Mouse (Mus musculus) C2C12 (cell line): ENCODE results near the gene Wfdc5. TPM values are rescaled to one million over a fixed set of nuclear protein-coding genes. Genes with fewer than 3 reads are reported as not detected.

Experiments used
- H3K27me3 ChIP-seq: one replicate; pipeline ENCODE4 v1.6.1; 2011; ENCODE audit not compliant: control insufficient read depth, insufficient read depth, insufficient read length
- H3K36me3 ChIP-seq: one replicate; pipeline ENCODE4 v1.6.1; 2011; ENCODE audit not compliant: control insufficient read depth, insufficient read depth
- H3K4me3 ChIP-seq: one replicate; pipeline ENCODE4 v1.5.1; 2011; ENCODE audit warnings: mild to moderate bottlenecking, control low read depth; ENCODE audit not compliant: poor library complexity, insufficient read depth, severe bottlenecking
- H3K79me2 ChIP-seq: one replicate; pipeline ENCODE4 v1.6.1; 2011; ENCODE audit not compliant: control insufficient read depth, insufficient read depth
- H3K79me3 ChIP-seq: one replicate; pipeline ENCODE4 v1.6.1; 2011; ENCODE audit warnings: low read depth, control low read depth
- H3ac ChIP-seq: one replicate; pipeline ENCODE3; 2011; ENCODE audit warnings: low read depth; ENCODE audit not compliant: control insufficient read depth, insufficient read length
- CEBPB ChIP-seq: IDR thresholded peaks from one replicate; pipeline ENCODE4 v1.6.1; 2011; ENCODE audit warnings: low read depth, mild to moderate bottlenecking, control low read depth, moderate library complexity
- CTCF ChIP-seq: IDR thresholded peaks from one replicate; pipeline ENCODE4 v1.5.1; 2011; ENCODE audit not compliant: control insufficient read depth, insufficient read depth, insufficient read length
- FOSL1 ChIP-seq: IDR thresholded peaks from one replicate; pipeline ENCODE4 v1.8.0; 2011; ENCODE audit warnings: mild to moderate bottlenecking, low read length; ENCODE audit not compliant: poor library complexity, insufficient read depth, severe bottlenecking
- MAX ChIP-seq: IDR thresholded peaks from one replicate; pipeline ENCODE4 v1.6.1; 2011; ENCODE audit warnings: mild to moderate bottlenecking, control low read depth
- MYOD1 ChIP-seq: IDR thresholded peaks from one replicate; pipeline ENCODE4 v1.6.1; 2011; ENCODE audit warnings: low read depth; ENCODE audit not compliant: control insufficient read depth, insufficient read length
- MYOG ChIP-seq: IDR thresholded peaks from one replicate; pipeline ENCODE4 v1.6.1; 2011; ENCODE audit not compliant: control insufficient read depth, insufficient read length; ENCODE audit errors: extremely low read depth
- USF1 ChIP-seq: IDR thresholded peaks from one replicate; pipeline ENCODE4 v1.6.1; 2011; ENCODE audit warnings: low read depth, mild to moderate bottlenecking, control low read depth, moderate library complexity
- polyA plus RNA-seq: library from polyadenylated mRNA; unstranded; fragments of >200 nt; fragmentation: generic; extraction: Trizol; gene quantifications from one replicate; pipeline ENCODE4 v1.2.1, GENCODE M21; 2012; ENCODE audit warnings: missing spikeins

Gene Wfdc5
- polyA plus RNA-seq, 1 experiment, result not detected

DNA sequence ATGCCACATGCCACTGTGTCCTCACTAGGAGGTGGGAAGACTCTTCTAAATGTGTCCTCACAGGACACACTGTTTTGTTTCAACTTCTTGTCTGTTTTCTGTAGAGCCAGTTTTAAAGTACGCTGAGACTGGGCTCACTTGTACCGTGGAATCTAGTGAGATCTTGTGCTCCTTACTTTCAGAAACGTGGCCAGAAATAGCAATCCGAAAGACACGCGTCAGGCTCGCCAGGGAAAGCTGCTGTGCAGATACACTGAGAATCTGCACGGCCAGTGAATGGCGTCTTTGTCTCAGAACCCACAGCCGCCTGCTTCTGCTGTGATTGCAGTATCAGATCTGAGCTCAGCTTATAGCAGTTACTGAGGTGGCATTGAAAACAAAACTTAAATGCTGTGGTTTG, 40.5 kb downstream of the Wfdc5 start:
- H3K4me3 ChIP-seq, result no peak overlapping the region
- no peaks in the 10 kb centered on the region for H3K79me3 ChIP-seq
- no peaks in the 10 kb centered on the region for H3K79me2 ChIP-seq
- TF ChIP-seq MYOD1 (no peak), MYOG (no peak), USF1 (no peak), CTCF (no peak), CEBPB (no peak), FOSL1 (no peak), MAX (no peak)
- no peaks in the 10 kb centered on the region for H3K27me3 ChIP-seq
- peaks cover 5% of the 10 kb centered on the region for H3K36me3 ChIP-seq
- no peak overlapping the region for H3ac ChIP-seq

DNA sequence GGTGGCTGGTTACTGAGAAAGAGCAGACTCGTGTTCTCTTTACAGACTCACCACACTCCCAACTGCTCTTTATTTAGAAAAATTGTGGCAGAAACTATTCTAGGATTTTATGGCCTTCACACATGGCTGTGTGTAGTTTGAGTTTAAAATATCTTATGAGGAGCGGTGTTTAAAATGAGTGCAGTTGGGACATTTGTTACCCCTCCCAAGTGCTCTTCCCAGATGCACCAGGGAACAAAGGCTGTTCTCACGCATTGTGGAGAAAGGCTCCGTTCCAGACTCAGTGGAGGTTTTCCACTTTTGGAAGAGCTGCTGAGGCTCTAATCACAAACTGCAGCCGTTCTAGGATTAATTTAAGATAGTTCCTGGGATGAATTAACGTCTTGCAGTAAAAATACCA, 44.8 kb downstream of the Wfdc5 start:
- Histone ChIP-seq H3K27me3 (no peaks in the 10 kb centered on the region), H3K36me3 (peaks cover 4% of the 10 kb centered on the region), H3K79me3 (no peaks in the 10 kb centered on the region), H3K79me2 (no peaks in the 10 kb centered on the region), H3K4me3 (no peak overlapping the region), H3ac (no peak overlapping the region)
- no peak for TF ChIP-seq MAX
- no peak for TF ChIP-seq MYOD1
- TF ChIP-seq CEBPB, result no peak
- no peak for TF ChIP-seq CTCF
- TF ChIP-seq FOSL1, result no peak
- TF ChIP-seq MYOG, result no peak
- no peak for TF ChIP-seq USF1

DNA sequence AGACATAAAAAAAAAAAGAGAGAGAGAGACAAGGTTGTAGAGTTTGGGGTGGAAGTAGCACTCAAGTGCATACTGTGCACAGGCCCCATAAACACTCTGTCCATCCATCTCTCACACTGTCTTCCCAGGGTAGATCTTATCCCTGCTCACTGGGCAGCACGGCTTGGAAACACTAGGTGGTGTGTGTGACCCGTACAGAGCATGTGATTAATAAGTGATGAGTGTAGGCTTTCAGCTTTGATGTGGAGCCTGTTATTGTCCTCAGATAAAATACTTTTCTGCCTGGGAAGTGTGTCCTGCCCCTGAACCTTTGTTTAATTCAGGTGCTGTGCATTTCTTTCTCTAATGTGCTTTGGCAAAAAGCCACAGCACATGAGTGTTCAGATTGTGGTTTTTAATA, 46.1 kb downstream of the Wfdc5 start:
- H3ac ChIP-seq, result no peak overlapping the region
- no peaks in the 10 kb centered on the region for H3K27me3 ChIP-seq
- TF ChIP-seq USF1 (no peak), FOSL1 (no peak), CEBPB (no peak), MYOG (no peak)
- H3K4me3 ChIP-seq, result no peak overlapping the region
- H3K79me2 ChIP-seq, result no peaks in the 10 kb centered on the region
- H3K36me3 ChIP-seq, result peaks cover 4% of the 10 kb centered on the region
- H3K79me3 ChIP-seq, result no peaks in the 10 kb centered on the region

DNA sequence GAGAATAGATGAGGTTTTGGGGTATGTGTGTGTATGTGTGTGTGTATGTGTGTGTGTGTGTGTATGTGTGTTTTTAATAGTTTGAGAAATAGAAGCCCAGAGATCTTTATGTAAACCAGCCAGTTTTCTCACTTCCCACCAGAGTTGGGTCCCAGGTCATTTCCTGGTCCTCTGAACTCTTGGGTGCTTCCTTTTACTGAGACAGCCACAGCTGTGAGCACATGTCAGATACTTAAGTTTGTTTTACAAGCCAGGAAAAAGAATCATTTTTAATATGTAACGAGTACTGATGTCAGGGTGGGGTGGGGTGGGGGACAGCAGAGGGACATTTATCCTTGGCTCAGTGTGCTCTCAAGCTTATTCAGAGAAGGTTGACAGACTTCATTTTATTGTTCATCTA, 47.2 kb downstream of the Wfdc5 start:
- no peaks in the 10 kb centered on the region for H3K79me3 ChIP-seq
- H3K27me3 ChIP-seq, result no peaks in the 10 kb centered on the region
- H3K79me2 ChIP-seq, result no peaks in the 10 kb centered on the region
- TF ChIP-seq CEBPB, result no peak
- no peak for TF ChIP-seq MYOD1
- TF ChIP-seq MAX, result no peak
- no peak for TF ChIP-seq CTCF
- no peak for TF ChIP-seq FOSL1
- no peak for TF ChIP-seq MYOG
- TF ChIP-seq USF1, result no peak
- peaks cover 4% of the 10 kb centered on the region for H3K36me3 ChIP-seq
- H3ac ChIP-seq, result no peak overlapping the region
- no peak overlapping the region for H3K4me3 ChIP-seq

DNA sequence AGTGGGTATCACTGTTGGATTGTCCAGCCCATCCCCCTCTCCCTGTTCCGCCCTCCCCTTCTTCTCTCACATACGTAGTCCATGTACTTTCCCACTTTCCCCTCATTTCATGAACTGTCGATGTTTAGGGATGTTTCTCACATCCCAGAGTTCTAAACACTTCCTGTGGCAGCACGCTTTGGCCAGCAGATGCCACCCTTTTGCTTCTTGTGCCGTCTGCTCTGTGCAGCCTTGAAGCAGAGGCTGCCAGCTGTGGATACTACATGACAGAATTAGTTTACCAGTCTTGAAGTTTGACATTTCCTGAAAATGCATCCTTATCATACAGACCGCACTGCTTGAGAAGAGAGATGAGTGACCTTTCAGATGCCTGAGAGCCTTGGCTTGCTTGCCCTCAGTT, 48.0 kb downstream of the Wfdc5 start:
- TF ChIP-seq USF1 (no peak), FOSL1 (no peak), MYOG (no peak), CTCF (no peak), MYOD1 (no peak)
- Histone ChIP-seq H3ac (no peak overlapping the region), H3K4me3 (no peak overlapping the region), H3K27me3 (no peaks in the 10 kb centered on the region), H3K79me2 (no peaks in the 10 kb centered on the region), H3K36me3 (peaks cover 4% of the 10 kb centered on the region), H3K79me3 (no peaks in the 10 kb centered on the region)

DNA sequence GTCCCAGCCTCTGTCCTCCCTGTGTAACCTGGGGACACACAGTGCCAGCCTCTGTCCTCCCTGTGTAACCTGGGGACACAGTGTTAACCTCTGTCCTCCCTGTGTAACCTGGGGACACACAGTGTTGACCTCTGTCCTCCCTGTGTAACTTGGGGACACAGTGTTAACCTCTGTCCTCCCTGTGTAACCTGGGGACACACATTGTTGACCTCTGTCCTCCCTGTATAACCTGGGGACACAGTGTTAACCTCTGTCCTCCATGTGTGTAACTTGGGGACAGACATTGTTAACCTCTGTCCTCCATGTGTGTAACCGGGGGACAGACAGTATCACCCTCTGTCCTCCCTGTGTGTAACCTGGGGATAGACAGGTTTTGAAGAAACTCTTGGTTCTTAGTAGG, 51.0 kb downstream of the Wfdc5 start:
- Histone ChIP-seq H3ac (no peak overlapping the region), H3K4me3 (no peak overlapping the region), H3K79me3 (no peaks in the 10 kb centered on the region), H3K79me2 (no peaks in the 10 kb centered on the region), H3K36me3 (no peaks in the 10 kb centered on the region), H3K27me3 (no peaks in the 10 kb centered on the region)
- TF ChIP-seq CTCF (no peak), MYOG (no peak), MAX (no peak), FOSL1 (no peak), CEBPB (no peak), USF1 (no peak), MYOD1 (no peak)
